In the genomic region with DNA sequence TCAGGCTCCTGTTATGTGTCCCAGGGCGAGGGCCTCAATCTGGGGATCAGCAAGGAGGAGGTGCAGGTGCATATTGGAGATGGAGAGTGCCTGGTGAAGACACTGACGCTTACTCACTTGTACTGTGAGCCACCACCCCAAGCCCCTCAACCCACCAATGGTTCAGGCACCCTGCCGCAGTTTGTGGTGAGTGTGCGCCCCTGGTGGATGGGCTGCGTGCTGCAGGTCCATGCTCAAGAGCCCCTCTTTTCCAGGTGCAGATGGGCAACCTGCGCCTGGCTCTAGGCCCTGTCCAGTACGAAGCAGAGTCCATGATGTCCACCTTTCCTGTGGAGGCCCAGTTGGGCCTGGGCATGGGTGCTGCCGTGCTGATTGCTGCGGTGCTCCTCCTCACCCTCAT, we compare ENCODE assay signal across 8 mouse cellular contexts. TPM values are rescaled to one million over a fixed set of nuclear protein-coding genes. Genes with fewer than 3 reads are reported as not detected.
DNase-seq lines count a peak whose midpoint lies in the region; ATAC-seq and TF ChIP-seq lines count a peak whose summit lies in the region.
"Had no signal": no experiment of that assay in that cellular context is flagged by ENCODE, and none has a peak within 500 bp of the region (broad histone marks: within the 10 kb centered on the region; RNA-seq: fewer than 3 reads in every experiment).

No protein-coding gene starts in this region.

- H3K4me2 ChIP-seq in hindbrain, postnatal 0 days (ENCODE audit: low read depth, low read length) = no peak overlapping the region
- no peak overlapping the region for H3K4me2 ChIP-seq in hindbrain, embryonic 13.5 days
- H3K4me2 ChIP-seq in liver, postnatal 0 days (ENCODE audit: low read depth, low read length) = no peak overlapping the region
- no peak overlapping the region for H3K4me2 ChIP-seq in forebrain, embryonic 16.5 days (ENCODE audit: low read length)

- no peak for DNase-seq in hindbrain, postnatal 0 days (ENCODE audit: low spot score)
- peak; percentile 20 for DNase-seq in urinary bladder, adult 2 months (ENCODE audit: low spot score)
- no peak for DNase-seq in urinary bladder, postnatal 36 days (ENCODE audit: low spot score in 2 of 2)
- peak; percentile 30 for DNase-seq in liver, postnatal 0 days
- DNase-seq in right cerebral cortex, postnatal 4 days = no peak

- H3K36me3 ChIP-seq in hindbrain, postnatal 0 days (ENCODE audit: insufficient read depth, low read length) = no peaks in the 10 kb centered on the region
- no peaks in the 10 kb centered on the region for H3K36me3 ChIP-seq in hindbrain, embryonic 13.5 days
- H3K36me3 ChIP-seq in liver, postnatal 0 days (replicated peaks; ENCODE audit: insufficient read depth, low read length) = no peaks in the 10 kb centered on the region
- no peaks in the 10 kb centered on the region for H3K36me3 ChIP-seq in forebrain, embryonic 16.5 days (ENCODE audit: control insufficient read depth, insufficient read depth)

- no peak overlapping the region for H3K9ac ChIP-seq in hindbrain, postnatal 0 days (replicated peaks; ENCODE audit: low read length)
- H3K9ac ChIP-seq in hindbrain, embryonic 13.5 days = no peak overlapping the region
- H3K9ac ChIP-seq in liver, postnatal 0 days (replicated peaks) = no peak overlapping the region
- H3K9ac ChIP-seq in forebrain, embryonic 16.5 days (replicated peaks; ENCODE audit: low read depth, low read length) = no peak overlapping the region

- ATAC-seq in hindbrain, postnatal 0 days = no peak
- no peak for ATAC-seq in hindbrain, embryonic 13.5 days (ENCODE audit: low FRiP score)
- no peak for ATAC-seq in liver, postnatal 0 days
- ATAC-seq in forebrain, embryonic 16.5 days = no peak

- H3K4me1 ChIP-seq in hindbrain, postnatal 0 days (ENCODE audit: insufficient read depth, low read length) = no peaks in the 10 kb centered on the region
- no peaks in the 10 kb centered on the region for H3K4me1 ChIP-seq in hindbrain, embryonic 13.5 days (replicated peaks)
- H3K4me1 ChIP-seq in liver, postnatal 0 days (ENCODE audit: insufficient read depth) = no peaks in the 10 kb centered on the region
- no peaks in the 10 kb centered on the region for H3K4me1 ChIP-seq in forebrain, embryonic 16.5 days (replicated peaks; ENCODE audit: control insufficient read depth, insufficient read depth, low read length)

- peak; percentile 62 for TF ChIP-seq CTCF in hindbrain, postnatal 0 days (IDR thresholded peaks at IDR 0.05; ENCODE audit: low read depth)
- TF ChIP-seq CTCF in liver, postnatal 0 days (IDR thresholded peaks at IDR 0.05; ENCODE audit: low read depth) = peak; percentile 67

- whole genome bisulfite sequencing in hindbrain, postnatal 0 days = 72% methylated on average over 9 of the region's 9 CpGs
- WGBS in hindbrain, embryonic 13.5 days = 52% methylated on average over 9 of the region's 9 CpGs
- 65% methylated on average over 9 of the region's 9 CpGs for WGBS in liver, postnatal 0 days (ENCODE audit: insufficient replicate concordance)
- WGBS in forebrain, embryonic 16.5 days = 74% methylated on average over 9 of the region's 9 CpGs

- H3K9me3 ChIP-seq in hindbrain, postnatal 0 days (ENCODE audit: low read length) = no peaks in the 10 kb centered on the region
- no peaks in the 10 kb centered on the region for H3K9me3 ChIP-seq in hindbrain, embryonic 13.5 days
- H3K9me3 ChIP-seq in liver, postnatal 0 days (ENCODE audit: low read length) = no peaks in the 10 kb centered on the region
- no peaks in the 10 kb centered on the region for H3K9me3 ChIP-seq in forebrain, embryonic 16.5 days (ENCODE audit: control insufficient read depth, low read length)

- H3K4me3 ChIP-seq in hindbrain, postnatal 0 days (ENCODE audit: low read length) = no peak overlapping the region
- no peak overlapping the region for H3K4me3 ChIP-seq in hindbrain, embryonic 13.5 days
- H3K4me3 ChIP-seq in liver, postnatal 0 days (ENCODE audit: low read depth, low read length) = no peak overlapping the region
- no peak overlapping the region for H3K4me3 ChIP-seq in forebrain, embryonic 16.5 days (replicated peaks; ENCODE audit: low read length)

- TF ChIP-seq EP300 in liver, postnatal 0 days (IDR thresholded peaks at IDR 0.05; ENCODE audit: low read depth) = no peak

- H3K27ac ChIP-seq in hindbrain, postnatal 0 days = no peak overlapping the region
- H3K27ac ChIP-seq in hindbrain, embryonic 13.5 days = no peak overlapping the region
- H3K27ac ChIP-seq in liver, postnatal 0 days (ENCODE audit: low read depth) = no peak overlapping the region
- H3K27ac ChIP-seq in forebrain, embryonic 16.5 days (ENCODE audit: low read length) = no peak overlapping the region

- no peaks in the 10 kb centered on the region for H3K27me3 ChIP-seq in hindbrain, postnatal 0 days (ENCODE audit: insufficient read depth, low read length)
- H3K27me3 ChIP-seq in hindbrain, embryonic 13.5 days = no peaks in the 10 kb centered on the region
- no peaks in the 10 kb centered on the region for H3K27me3 ChIP-seq in liver, postnatal 0 days (ENCODE audit: insufficient read depth, low read length)
- H3K27me3 ChIP-seq in forebrain, embryonic 16.5 days (replicated peaks; ENCODE audit: control insufficient read depth, insufficient read depth, low read length) = no peaks in the 10 kb centered on the region

RNA-seq across cellular contexts. Expression of a gene that starts 6.9 kb away (rescaled TPM):
- total RNA-seq in hindbrain, postnatal 0 days (2014; rRNA removed) = 1.8 and 2.1 TPM in 2 replicates
- 2.7 and 2.9 TPM in 2 replicates for polyA plus RNA-seq in hindbrain, postnatal 0 days (2015; fragmentation: Nextera tagmentation; extraction: Ambion mirVana)
- polyA plus RNA-seq in hindbrain, embryonic 13.5 days (2015; fragmentation: Nextera tagmentation; extraction: Ambion mirVana) = 1.7 and 2.2 TPM in 2 replicates
- polyA plus RNA-seq in urinary bladder, adult 2 months (2012; rRNA removed) = 7.3 and 9.4 TPM in 2 replicates
- polyA plus RNA-seq in liver, postnatal 0 days (2015; fragmentation: Nextera tagmentation; extraction: Ambion mirVana) = 1.7 TPM in 2 replicates
- polyA plus RNA-seq in forebrain, embryonic 16.5 days (2015; fragmentation: Nextera tagmentation; extraction: Ambion mirVana) = 1.8 and 1.9 TPM in 2 replicates
- total RNA-seq: hematopoietic stem cell, adult 5-6 weeks had no signal

RNA-seq across cellular contexts. Expression of a gene that starts 10.4 kb away (rescaled TPM):
- 7.4 and 13.6 TPM in 2 replicates for total RNA-seq in hindbrain, postnatal 0 days (2014; rRNA removed)
- 1.8 and 2.0 TPM in 2 replicates for polyA plus RNA-seq in hindbrain, postnatal 0 days (2015; fragmentation: Nextera tagmentation; extraction: Ambion mirVana)
- 0.26 and 0.29 TPM in 2 replicates for polyA plus RNA-seq in hindbrain, embryonic 13.5 days (2015; fragmentation: Nextera tagmentation; extraction: Ambion mirVana)
- polyA plus RNA-seq in urinary bladder, adult 2 months (2012; rRNA removed) = 0.99 TPM in 2 replicates
- polyA plus RNA-seq in liver, postnatal 0 days (2015; fragmentation: Nextera tagmentation; extraction: Ambion mirVana) = 0.15 and 0.23 TPM in 2 replicates
- polyA plus RNA-seq in forebrain, embryonic 16.5 days (2015; fragmentation: Nextera tagmentation; extraction: Ambion mirVana) = 0.19 and 0.22 TPM in 2 replicates
- total RNA-seq: hematopoietic stem cell, adult 5-6 weeks had no signal

RNA-seq across cellular contexts. Expression of a gene that starts 19.4 kb away (rescaled TPM):
- 238 and 257 TPM in 2 replicates for total RNA-seq in hindbrain, postnatal 0 days (2014; rRNA removed)
- 244 and 248 TPM in 2 replicates for polyA plus RNA-seq in hindbrain, postnatal 0 days (2015; fragmentation: Nextera tagmentation; extraction: Ambion mirVana)
- 223 and 228 TPM in 2 replicates for polyA plus RNA-seq in hindbrain, embryonic 13.5 days (2015; fragmentation: Nextera tagmentation; extraction: Ambion mirVana)
- 285 and 332 TPM in 2 replicates for polyA plus RNA-seq in urinary bladder, adult 2 months (2012; rRNA removed)
- 83.7 and 88.1 TPM in 2 replicates for polyA plus RNA-seq in liver, postnatal 0 days (2015; fragmentation: Nextera tagmentation; extraction: Ambion mirVana)
- 232 and 240 TPM in 2 replicates for polyA plus RNA-seq in forebrain, embryonic 16.5 days (2015; fragmentation: Nextera tagmentation; extraction: Ambion mirVana)

RNA-seq across cellular contexts. Expression of a gene that starts 19.6 kb away (rescaled TPM):
- 89.0 and 144 TPM in 2 replicates for total RNA-seq in hindbrain, postnatal 0 days (2014; rRNA removed)
- polyA plus RNA-seq in hindbrain, postnatal 0 days (2015; fragmentation: Nextera tagmentation; extraction: Ambion mirVana) = 196 and 199 TPM in 2 replicates
- polyA plus RNA-seq in hindbrain, embryonic 13.5 days (2015; fragmentation: Nextera tagmentation; extraction: Ambion mirVana) = 147 and 149 TPM in 2 replicates
- 189 and 254 TPM in 2 replicates for polyA plus RNA-seq in urinary bladder, adult 2 months (2012; rRNA removed)
- polyA plus RNA-seq in liver, postnatal 0 days (2015; fragmentation: Nextera tagmentation; extraction: Ambion mirVana) = 183 and 185 TPM in 2 replicates
- polyA plus RNA-seq in forebrain, embryonic 16.5 days (2015; fragmentation: Nextera tagmentation; extraction: Ambion mirVana) = 132 and 134 TPM in 2 replicates

RNA-seq across cellular contexts. Expression of a gene that starts 50.9 kb away (rescaled TPM):
- 16.6 and 18.0 TPM in 2 replicates for total RNA-seq in hindbrain, postnatal 0 days (2014; rRNA removed)
- polyA plus RNA-seq in hindbrain, postnatal 0 days (2015; fragmentation: Nextera tagmentation; extraction: Ambion mirVana) = 8.4 and 8.5 TPM in 2 replicates
- polyA plus RNA-seq in hindbrain, embryonic 13.5 days (2015; fragmentation: Nextera tagmentation; extraction: Ambion mirVana) = 11.1 and 11.2 TPM in 2 replicates
- 20.2 and 27.2 TPM in 2 replicates for polyA plus RNA-seq in urinary bladder, adult 2 months (2012; rRNA removed)
- polyA plus RNA-seq in liver, postnatal 0 days (2015; fragmentation: Nextera tagmentation; extraction: Ambion mirVana) = 7.0 and 7.5 TPM in 2 replicates
- 11.3 and 12.3 TPM in 2 replicates for polyA plus RNA-seq in forebrain, embryonic 16.5 days (2015; fragmentation: Nextera tagmentation; extraction: Ambion mirVana)

Comparison
In these comparisons a context has a peak if more than half of its experiments do, and no peak if none do; other contexts are left out.
1. DNase-seq: peak in urinary bladder, adult 2 months (single experiment) and liver, postnatal 0 days (single experiment); none in hindbrain, postnatal 0 days (single experiment), urinary bladder, postnatal 36 days (0 of 2) and right cerebral cortex, postnatal 4 days (single experiment).